Mouse (Mus musculus) bone marrow, adult 2 months (tissue): ENCODE data around the gene Ipo5.

Source experiments
- CTCF ChIP-seq: fragments of 200-500 bp; IDR thresholded peaks from 2 replicates; pipeline ENCODE4 v1.5.1; 2011; ENCODE audit warnings: low read length, control low read depth; ENCODE audit not compliant: control insufficient read depth, insufficient read depth
- POLR2A ChIP-seq: fragments of 200-500 bp; IDR thresholded peaks from 2 replicates; pipeline ENCODE4 v1.6.1; 2011; ENCODE audit warnings: low read depth, mild to moderate bottlenecking, control low read depth, low read length, borderline replicate concordance; ENCODE audit not compliant: control insufficient read depth

- TF ChIP-seq CTCF (no peak), POLR2A (no peak)
Observed at GRCm38 (mm10) chr14:120880601-120881000, 30.4 kb upstream of the Ipo5 start.
